Mouse (Mus musculus) thymus, postnatal 25 days (tissue): ENCODE results near the gene Nlgn2.

Source experiments
- DNase-seq: peaks from one replicate; pipeline ENCODE4 v3.0.0; 2022

Nlgn2 gene

DNA sequence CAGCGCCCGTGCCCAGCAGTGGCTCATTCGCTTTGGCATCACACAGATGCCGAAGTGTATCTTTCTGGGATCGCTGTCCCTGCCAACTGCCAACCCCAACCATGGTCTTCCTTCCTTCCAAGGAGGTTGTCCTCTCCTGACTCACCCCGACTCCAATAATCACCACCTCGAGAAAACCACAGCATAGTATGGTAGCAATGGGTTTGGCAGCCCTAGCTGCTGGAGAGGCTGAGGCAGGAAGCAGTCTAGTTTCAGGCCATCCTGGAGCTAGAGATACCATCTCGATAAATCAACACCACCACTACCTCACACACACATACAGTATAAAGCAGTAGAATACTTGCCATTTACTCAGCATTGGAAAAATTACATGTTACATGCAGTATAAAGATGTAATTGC, 18.7 kb downstream of the Nlgn2 start:
- no peak for DNase-seq

- DNase-seq = no peak
Measured at GRCm38 (mm10) chr11:69818365-69818764, 19.2 kb downstream of the Nlgn2 start, which contains the start of gene Spem2. Spem2 (minus strand) TSS chr11:69818465.

GRCm38 (mm10) chr11:69816520-69816919, 21.1 kb downstream of the Nlgn2 start:
- no peak for DNase-seq

DNA sequence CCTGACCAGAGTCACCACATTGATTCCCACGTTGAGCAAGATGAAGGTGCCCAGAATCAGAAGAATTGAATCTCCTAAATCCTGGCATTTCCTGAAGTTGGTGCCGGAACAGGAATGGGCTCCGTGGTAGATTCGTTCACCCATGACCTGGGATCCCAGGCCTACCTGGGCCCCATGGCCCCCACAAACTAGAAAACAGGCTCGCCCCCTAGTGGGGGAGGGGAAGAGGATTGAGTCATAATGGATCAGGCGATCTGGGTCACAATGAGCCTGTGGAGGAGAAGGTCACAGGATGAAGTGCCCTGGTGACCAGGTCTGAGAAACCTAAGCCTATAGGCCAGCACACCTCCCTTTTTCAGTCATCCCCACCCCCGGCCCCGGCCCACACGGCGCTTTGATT, 22.4 kb downstream of the Nlgn2 start, which contains the start of gene Gm39566:
Gene Gm39566 (minus strand): TSS at position 144 of the 400 bp plus-strand sequence.
- DNase-seq = peak; percentile 48

DNA sequence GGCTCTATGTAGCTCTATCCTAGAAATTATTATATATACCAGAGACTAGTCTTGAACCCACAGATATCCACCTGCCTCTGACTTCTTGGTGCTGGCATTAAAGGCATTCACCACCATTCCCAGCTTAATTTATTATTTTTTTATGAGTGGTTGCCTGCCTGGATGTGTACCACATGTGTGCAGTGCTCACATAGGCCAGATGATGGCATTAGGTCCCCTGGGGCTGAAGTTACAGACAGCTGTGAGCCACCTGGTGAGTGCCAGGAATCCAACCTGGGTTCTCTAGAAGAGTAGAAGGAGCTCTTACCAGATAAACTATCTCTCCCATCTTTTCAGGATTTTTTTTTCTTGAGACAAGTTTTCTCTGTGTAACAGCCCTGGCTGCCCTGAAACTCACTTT, 27.3 kb downstream of the Nlgn2 start:
- DNase-seq = no peak

GRCm38 (mm10) chr11:69807641-69808040, 29.9 kb downstream of the Nlgn2 start:
- no peak for DNase-seq

DNA sequence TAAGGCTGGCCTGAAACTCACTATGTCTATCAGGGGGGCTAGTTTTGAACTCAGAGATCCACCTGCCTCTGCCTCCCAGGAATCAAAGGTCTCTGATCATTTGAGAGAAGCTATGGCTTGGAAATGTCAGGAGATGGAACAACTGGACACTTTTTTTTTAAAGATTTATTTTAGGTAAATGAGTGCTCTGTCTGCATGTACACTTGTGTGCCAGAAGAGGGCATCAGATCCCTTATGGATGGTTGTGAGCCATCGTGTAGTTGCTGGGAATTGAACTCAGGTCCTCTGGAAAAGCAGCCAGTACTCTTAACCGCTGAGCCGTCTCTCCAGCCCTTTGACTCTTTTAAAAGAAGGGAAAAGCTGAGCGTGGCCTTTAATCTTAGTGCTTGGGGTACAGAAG, 31.2 kb downstream of the Nlgn2 start:
- no peak for DNase-seq

GRCm38 (mm10) chr11:69804972-69805909, 32.3 kb downstream of the Nlgn2 start, which contains the start of gene Tmem102:
Tmem102 (minus strand) TSS chr11:69805624.
- no peak for DNase-seq

GRCm38 (mm10) chr11:69804652-69804940, 33.0 kb downstream of the Nlgn2 start:
- no peak for DNase-seq

GRCm38 (mm10) chr11:69803786-69804651, 33.6 kb downstream of the Nlgn2 start:
- peak; percentile 84 for DNase-seq

DNA sequence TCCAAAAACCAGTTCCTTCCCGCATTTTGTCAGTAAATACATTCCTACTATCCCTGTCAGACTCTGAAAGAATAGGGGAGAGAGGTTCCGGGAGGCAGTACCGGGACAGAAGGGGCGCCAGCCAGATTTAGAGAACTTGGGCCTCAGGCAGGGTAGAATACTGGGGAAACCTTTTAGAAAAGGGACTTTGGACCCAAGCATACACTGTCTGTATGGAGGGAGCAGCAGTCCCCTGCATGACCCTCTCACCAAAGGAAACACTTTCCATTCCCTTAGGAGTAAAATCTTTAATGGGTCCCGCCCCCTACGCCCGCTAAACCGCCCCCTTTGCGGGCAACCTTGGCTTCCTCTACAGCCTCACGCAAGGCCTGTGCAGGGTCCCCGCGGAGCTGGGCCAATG, 34.3 kb downstream of the Nlgn2 start:
- no peak for DNase-seq

DNA sequence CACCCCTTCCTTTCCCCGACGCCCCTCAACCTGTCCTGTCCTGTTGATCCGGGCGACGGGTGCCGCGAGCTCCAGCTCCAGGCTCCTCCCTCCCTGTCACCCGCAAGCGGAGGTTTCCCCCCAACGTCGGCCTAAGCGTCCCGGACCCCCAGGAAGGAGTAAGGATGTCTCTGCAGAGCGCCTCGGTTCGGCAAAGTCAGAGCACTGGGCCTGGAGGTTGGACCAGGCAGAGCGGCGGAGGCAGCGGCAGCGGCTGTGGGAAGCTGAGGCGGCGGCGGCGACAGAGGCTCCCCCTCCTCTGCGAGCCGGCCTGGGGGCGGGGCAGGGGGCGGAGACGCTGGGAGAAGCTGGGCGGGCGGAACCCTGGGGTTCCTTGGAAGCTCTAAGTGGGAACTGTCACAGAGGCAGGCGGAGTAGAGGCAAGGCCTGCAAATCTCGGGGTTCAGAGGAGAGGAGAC, 34.9 kb downstream of the Nlgn2 start:
- DNase-seq = peak; percentile 84

DNA sequence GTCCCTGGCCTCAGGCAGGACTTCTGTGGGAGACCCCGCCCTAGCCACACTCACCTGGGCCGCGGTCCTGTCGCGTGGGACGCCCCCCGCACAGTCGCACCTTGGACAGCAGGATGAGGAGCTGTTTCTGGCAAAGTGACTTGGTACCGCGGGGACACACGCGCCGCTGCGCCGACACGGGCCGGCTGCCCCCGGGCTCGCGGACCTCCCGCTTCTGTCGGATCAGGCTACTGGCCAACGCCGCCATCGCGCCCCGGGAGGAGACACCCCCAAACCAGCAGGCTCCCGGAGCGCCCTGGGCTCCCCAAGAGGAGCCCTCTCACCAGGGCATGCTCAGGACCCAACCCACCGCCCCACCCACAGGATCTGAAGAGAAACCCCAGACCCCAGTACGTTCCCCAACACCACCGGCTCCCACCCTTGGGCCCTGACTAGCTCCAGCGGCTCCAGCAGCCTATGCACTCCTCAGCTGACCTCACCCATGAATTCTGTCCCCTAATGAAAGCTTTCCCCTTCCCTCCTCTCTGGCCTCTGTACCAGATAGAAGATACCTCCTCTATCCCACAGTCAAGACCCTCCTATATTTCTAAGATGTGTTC, 36.1 kb downstream of the Nlgn2 start, which contains the start of gene Fgf11:
Gene Fgf11 (minus strand): TSS at position 479 of the 599 bp plus-strand sequence.
- no peak for DNase-seq

DNA sequence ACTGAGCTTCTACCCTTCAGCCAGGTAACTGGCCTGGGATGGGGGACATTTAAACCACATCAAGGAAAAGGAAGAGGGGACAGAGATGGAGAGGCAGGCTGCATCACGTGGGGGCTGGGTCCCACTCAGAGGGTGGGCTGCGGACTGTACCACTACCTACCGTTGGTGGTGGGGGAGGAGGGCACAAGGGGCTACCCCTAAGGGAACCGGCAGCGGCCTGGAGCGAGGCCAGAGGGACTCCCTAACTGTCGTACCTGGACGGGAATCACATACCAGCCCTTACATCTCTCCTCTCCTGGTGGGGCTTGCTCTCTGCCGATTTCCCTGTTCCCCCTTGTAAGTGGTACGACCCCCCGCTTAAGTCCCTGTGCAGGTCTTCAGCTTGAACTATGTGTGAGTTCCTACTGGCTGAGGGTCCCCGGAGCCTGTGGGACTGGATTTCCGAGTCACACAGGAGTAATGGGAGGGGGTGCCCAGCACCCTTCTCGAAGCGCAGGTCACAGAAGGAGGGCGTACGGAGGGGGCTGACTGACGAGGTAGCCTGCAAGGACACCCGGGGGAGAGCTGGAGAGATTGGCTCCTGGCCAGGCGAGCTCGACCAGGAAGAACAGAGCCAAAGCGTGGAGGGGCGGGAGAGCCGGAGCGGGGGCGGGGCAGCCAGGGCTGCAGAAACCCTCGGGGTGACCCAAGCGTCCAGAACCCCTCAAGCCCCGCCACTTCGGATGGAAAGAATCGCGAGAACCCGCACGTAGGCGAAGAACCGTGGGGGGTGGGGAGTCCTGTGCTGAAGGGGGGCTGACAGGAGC, 37.0 kb downstream of the Nlgn2 start:
- no peak for DNase-seq

DNA sequence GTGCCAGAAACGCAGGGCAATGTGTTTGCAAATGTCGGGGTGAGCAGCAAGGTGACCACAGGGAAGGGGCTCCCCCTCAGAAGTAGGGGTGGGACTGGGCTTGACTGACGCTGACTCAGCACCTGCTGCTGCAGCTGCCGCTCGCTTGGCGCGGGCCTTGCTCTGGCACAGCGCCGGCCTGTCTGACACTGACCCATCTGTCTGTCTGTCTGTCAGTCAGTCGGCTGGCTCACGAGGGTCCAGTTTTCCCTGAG, 37.5 kb downstream of the Nlgn2 start:
- no peak for DNase-seq

DNA sequence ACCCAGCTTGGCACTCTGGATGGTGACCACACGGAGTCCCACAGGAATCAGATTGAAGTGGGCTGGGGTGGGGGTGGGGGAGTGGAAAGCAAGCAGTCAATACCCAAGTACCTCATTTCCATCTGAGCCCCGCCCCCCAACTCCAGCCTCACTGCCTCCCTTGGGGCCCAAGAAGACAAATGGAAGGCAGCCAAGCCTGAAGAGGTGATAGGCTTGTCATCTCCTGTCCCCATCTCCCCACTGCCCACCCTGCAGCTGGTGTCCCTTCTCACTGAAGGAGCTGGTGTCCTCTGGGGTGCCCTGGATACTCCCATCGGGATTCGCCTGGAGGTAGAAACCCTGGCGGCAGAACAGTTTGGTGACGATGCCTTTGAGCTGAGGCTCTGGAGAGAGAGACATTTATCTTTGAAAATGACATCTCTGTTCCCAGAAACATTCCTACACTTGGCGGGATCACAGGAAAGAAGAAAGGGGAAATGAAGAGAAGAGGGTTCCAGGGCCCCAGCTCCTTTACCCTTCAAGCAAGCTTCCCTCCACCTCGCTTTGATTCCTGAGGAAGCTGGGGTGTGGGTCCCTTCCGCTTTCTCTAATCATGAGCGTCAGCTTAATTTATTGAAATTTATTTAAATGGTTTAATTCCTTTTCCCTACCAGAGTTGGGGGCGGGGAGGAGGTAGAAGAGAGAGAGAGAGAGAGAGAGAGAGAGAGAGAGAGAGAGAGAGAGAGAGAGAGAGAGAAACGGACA, 38.0 kb downstream of the Nlgn2 start:
- DNase-seq = no peak

- no peak for DNase-seq
Measured at GRCm38 (mm10) chr11:69797924-69798323, 39.7 kb downstream of the Nlgn2 start.

DNA sequence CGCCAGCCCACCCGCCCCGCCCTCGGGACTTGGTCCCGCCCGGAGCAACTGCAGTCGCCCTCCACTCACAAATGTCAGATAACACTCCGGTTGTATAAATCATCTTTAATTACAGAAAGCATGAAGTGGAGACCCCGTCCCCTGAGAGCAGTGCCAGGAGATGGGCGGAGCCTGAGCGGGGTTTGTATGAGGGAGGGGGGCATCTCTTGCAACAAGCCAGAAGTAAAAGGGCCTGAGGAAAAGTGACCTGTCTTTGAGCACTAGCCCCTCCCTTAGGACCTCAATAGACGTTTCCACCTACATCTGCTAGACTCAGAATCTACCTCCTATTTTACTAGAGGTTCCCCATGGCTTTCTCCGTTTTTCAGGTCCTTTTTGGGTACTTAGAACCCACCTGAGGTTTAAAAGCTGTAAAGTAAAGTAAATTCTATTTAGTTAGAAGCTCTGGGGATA, 41.6 kb downstream of the Nlgn2 start:
- DNase-seq = no peak

GRCm38 (mm10) chr11:69795168-69795982, 42.2 kb downstream of the Nlgn2 start, which contains the start of gene Chrnb1:
Chrnb1 (minus strand) TSS chr11:69795943.
- DNase-seq = peak; percentile 91

DNA sequence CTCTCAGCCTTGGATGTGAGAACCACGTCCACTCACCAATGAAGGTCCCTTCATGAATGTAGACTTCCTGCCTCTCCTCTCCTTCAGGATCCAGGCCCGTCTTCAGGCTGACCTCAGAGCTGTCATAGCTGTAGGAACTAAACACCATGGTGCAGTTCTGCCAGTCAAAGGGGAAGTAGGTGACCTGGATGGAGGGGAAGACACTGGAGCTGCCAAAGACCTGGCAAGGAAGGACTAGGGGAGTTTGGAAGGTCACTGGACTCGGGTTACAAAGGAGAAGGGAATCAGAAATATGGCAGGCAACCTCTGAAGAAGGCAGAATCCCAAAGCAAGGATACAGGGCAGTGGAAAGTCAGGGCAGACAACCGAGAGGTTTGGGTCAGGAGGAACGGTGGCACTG, 44.2 kb downstream of the Nlgn2 start:
- DNase-seq = no peak

DNA sequence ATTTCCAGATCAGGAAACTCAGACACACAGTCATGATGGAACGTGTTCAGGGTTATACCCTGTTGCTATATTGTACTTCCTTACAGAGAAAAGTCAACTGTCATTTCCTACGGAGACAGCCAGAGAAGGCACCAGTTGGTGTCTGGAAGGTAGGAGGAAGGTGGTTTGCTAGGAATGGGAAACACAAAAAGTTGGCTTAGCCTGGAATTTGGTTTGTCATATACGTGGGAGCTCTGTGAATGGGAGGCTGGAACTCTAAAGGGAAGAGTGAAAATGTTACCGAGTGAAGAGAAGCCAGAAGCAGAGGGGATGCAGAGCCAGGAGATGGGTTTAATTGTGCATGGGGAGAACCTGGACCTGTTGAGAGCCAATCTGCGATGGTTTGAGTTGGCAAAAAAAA, 46.2 kb downstream of the Nlgn2 start:
- no peak for DNase-seq
